Mouse (Mus musculus) midbrain, embryonic 14.5 days (tissue): Measurements from ENCODE around the gene Abca12. TPM values are rescaled to one million over a fixed set of nuclear protein-coding genes. Genes with fewer than 3 reads are reported as not detected.
A peak's percentile ranks its signal among the peaks of the same experiment; 100 is the strongest.

Source experiments
- ATAC-seq: fragments of 200-750 bp; cut with Nextera tagmentation; 2 replicates; pipeline ENCODE4 v1.8.0; 2017; ENCODE audit warnings: moderate number of reproducible peaks, moderate library complexity; ENCODE audit not compliant: low FRiP score, low TSS enrichment
- DNase-seq: peaks from one replicate; pipeline ENCODE4 v3.0.0-alpha.2; 2015
- H3K27ac ChIP-seq: fragments of 300-500 bp; sonication (generic); replicated peaks from 2 replicates; pipeline ENCODE4 v1.5.1; 2014; ENCODE audit warnings: mild to moderate bottlenecking, low read depth, low read length, moderate library complexity
- H3K27me3 ChIP-seq: fragments of 300-500 bp; sonication (generic); 2 replicates; pipeline ENCODE4 v1.6.1; 2014; ENCODE audit warnings: low read length, control low read depth, mixed read lengths; ENCODE audit not compliant: control insufficient read depth, insufficient read depth
- H3K36me3 ChIP-seq: fragments of 300-500 bp; sonication (generic); 2 replicates; pipeline ENCODE4 v1.6.1; 2014; ENCODE audit warnings: low read length, control low read depth; ENCODE audit not compliant: control insufficient read depth, insufficient read depth
- H3K4me1 ChIP-seq: fragments of 300-500 bp; sonication (generic); 2 replicates; pipeline ENCODE4 v1.6.1; 2014; ENCODE audit warnings: mild to moderate bottlenecking, antibody characterized with exemption, low read length, control low read depth; ENCODE audit not compliant: control insufficient read depth, insufficient read depth
- H3K4me2 ChIP-seq: fragments of 300-500 bp; sonication (generic); 2 replicates; pipeline ENCODE4 v1.6.1; 2014; ENCODE audit warnings: mild to moderate bottlenecking, low read length, moderate library complexity
- H3K4me3 ChIP-seq: fragments of 300-500 bp; sonication (generic); replicated peaks from 2 replicates; pipeline ENCODE4 v1.5.1; 2014; ENCODE audit warnings: low read depth, low read length
- H3K9ac ChIP-seq: fragments of 300-500 bp; sonication (generic); replicated peaks from 2 replicates; pipeline ENCODE4 v1.6.1; 2014; ENCODE audit warnings: mild to moderate bottlenecking, low read length, moderate library complexity
- H3K9me3 ChIP-seq: fragments of 300-500 bp; sonication (generic); 2 replicates; pipeline ENCODE4 v1.6.1; 2016; ENCODE audit warnings: low read length, control low read depth, mixed read lengths; ENCODE audit not compliant: control insufficient read depth
- WGBS: fragments of 180-500 bp; shearing (Covaris S2); extraction: QIAGEN DNeasy Blood & Tissue Kit; methylation state at CpG from one replicate; pipeline ENCODE4 v1.1.7; 2014; 5-methylcytosine and 5-hydroxymethylcytosine counted together
- polyA plus RNA-seq: library from polyadenylated mRNA; unstranded; fragments of >200 nt; fragmentation: Nextera tagmentation; extraction: Ambion mirVana; gene quantifications from 2 replicates; pipeline ENCODE4 v1.2.1, GENCODE M21; 2014

The Abca12 gene
- polyA plus RNA-seq, 1 experiment from 2014 or later, result not detected

DNA sequence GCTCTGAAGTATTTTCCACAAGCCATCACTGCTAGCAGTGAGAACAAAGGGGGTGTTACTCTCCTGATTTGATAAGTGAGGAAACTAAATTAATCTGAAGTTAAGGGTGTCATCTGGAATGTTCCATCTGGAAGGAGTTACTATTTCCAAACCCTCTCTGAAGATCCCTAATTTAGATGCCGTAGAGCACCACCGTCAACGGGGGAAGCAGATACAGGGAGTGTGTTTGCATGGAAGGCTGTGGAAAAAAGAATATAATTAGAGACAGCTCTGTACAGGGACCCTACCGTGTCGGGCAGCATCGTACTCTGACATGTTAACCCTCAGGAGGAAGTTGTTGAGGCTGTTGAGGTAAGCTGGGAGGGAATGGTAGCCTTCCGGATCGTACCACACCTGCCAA, 142.6 kb downstream of the Abca12 start:
- Histone ChIP-seq H3K27ac (no peak overlapping the region), H3K9me3 (no peaks in the 10 kb centered on the region), H3K9ac (no peak overlapping the region), H3K4me1 (no peaks in the 10 kb centered on the region), H3K4me2 (no peak overlapping the region), H3K27me3 (no peaks in the 10 kb centered on the region), H3K36me3 (no peaks in the 10 kb centered on the region), H3K4me3 (no peak overlapping the region)
- DNase-seq, result no peak
- 69% methylated on average over 8 of the region's 8 CpGs for WGBS
- ATAC-seq, result no peak

DNA sequence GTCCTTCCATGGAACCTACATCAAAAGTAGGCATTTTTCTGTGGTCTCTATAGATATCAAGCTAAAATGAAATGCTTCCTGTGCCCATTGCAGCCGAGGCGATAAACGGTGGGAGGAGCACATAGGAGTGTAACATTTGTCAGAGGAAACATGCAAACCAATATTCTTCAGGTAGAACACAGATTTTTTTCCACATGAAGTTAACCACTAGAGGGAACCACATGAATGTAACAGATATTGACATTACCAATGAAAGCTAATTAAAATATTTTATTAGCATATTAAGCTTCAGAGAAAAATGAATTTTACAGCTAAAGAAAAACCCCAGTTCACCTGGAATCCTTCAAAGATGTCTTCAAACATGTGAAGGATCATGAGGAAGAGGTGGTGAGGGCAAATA, 144.6 kb downstream of the Abca12 start:
- peak; percentile 47 for DNase-seq
- no peaks in the 10 kb centered on the region for H3K27me3 ChIP-seq
- 94% methylated on average over 3 of the region's 3 CpGs for WGBS
- no peak overlapping the region for H3K9ac ChIP-seq
- no peaks in the 10 kb centered on the region for H3K36me3 ChIP-seq
- no peaks in the 10 kb centered on the region for H3K9me3 ChIP-seq
- H3K4me2 ChIP-seq, result no peak overlapping the region
- H3K4me3 ChIP-seq, result no peak overlapping the region
- no peak overlapping the region for H3K27ac ChIP-seq
- no peak for ATAC-seq
- H3K4me1 ChIP-seq, result no peaks in the 10 kb centered on the region

DNA sequence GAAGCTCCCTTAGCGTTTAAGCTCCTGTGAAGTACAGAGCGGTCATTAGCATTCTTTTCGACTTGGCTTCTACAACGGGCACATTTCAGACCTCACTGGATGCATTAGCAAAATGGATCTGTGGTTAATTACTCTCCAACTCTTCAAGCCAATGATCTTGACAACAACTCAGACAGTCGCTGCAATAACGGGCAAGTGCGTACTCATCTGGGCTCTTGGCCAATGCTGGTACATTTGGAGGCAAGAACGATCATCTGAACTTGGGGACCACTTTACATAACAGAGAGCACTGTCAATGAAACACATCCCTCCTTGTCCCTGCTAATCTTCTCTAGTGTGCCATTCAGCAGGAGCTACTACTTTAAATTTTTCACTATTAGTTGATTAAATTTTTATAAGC, 148.1 kb downstream of the Abca12 start:
- no peaks in the 10 kb centered on the region for H3K27me3 ChIP-seq
- no peak for DNase-seq

DNA sequence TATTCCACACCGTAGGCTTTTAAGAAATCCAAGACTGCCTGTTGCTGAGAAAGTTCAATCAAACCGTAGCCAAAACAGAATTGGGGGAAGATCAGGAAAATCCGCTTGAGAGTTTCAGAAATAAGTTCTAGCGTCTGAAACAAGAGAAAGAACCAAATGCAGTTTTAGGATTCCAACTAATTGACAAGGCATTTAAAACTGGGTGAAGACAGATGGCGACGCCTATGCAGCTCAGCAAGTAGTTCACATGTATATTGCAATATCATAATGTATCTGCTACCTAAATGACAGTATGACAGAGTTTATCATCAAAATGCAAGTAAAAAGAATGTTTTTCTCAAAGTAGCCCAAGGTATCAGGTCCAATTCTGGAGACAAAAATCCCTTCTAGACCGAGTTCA, 151.2 kb downstream of the Abca12 start:
- Histone ChIP-seq H3K27me3 (no peaks in the 10 kb centered on the region), H3K27ac (no peak overlapping the region), H3K9ac (no peak overlapping the region), H3K4me3 (no peak overlapping the region), H3K36me3 (no peaks in the 10 kb centered on the region), H3K9me3 (no peaks in the 10 kb centered on the region), H3K4me1 (no peaks in the 10 kb centered on the region), H3K4me2 (no peak overlapping the region)
- no peak for ATAC-seq
- WGBS, result 94% methylated on average over 7 of the region's 7 CpGs
- DNase-seq, result no peak

More for the DNA sequence above, 148.1 kb downstream of the Abca12 start:
- no peaks in the 10 kb centered on the region for H3K36me3 ChIP-seq
- H3K4me2 ChIP-seq, result no peak overlapping the region
- H3K27ac ChIP-seq, result no peak overlapping the region
- 89% methylated on average over 8 of the region's 8 CpGs for WGBS
- no peaks in the 10 kb centered on the region for H3K9me3 ChIP-seq
- ATAC-seq, result no peak
- H3K4me3 ChIP-seq, result no peak overlapping the region
- no peaks in the 10 kb centered on the region for H3K4me1 ChIP-seq
- no peak overlapping the region for H3K9ac ChIP-seq

DNA sequence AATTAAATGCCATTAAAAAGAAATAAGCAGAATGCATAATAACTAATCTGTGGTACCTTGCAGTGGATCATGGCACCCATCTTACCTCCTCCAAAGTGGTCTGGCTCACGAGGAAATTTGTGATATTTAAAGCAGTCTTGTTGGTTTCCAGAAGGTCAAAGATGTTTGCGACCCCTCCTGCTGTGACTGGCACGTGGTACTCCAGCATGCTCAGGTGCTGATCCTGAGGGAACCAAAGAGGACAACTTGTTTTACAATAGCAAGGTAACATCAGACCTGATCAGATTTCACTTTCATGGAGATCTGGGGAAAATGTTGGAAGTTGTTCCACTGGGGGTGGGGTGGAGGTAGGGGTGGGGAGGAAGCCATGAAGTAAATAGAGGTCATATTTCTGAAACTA, 170.1 kb downstream of the Abca12 start:
- 60% methylated on average over 3 of the region's 3 CpGs for WGBS
- Histone ChIP-seq H3K27ac (no peak overlapping the region), H3K4me3 (no peak overlapping the region), H3K27me3 (no peaks in the 10 kb centered on the region), H3K9me3 (no peaks in the 10 kb centered on the region), H3K9ac (no peak overlapping the region), H3K36me3 (no peaks in the 10 kb centered on the region), H3K4me1 (no peaks in the 10 kb centered on the region), H3K4me2 (no peak overlapping the region)
- ATAC-seq, result no peak
- DNase-seq, result no peak

DNA sequence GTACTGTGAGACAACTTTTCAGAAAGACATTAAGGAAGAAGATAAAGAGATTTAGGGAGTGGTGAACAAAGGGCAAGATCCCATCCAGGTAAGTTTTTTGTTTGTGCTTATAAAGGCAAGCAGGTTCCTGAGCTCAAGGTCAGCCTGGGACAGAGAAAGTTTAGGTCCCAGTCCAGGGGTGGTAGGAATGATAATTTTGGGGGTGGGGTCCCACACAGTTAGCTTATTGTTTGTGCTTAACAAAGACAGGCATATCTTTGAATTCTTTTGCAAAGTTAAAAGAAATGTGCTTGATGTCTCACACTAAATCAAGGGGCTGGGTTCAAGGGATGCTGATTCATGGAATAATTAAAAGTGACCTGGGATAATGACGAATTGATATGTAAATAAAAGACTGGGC, 173.3 kb downstream of the Abca12 start:
- Histone ChIP-seq H3K4me3 (no peak overlapping the region), H3K36me3 (no peaks in the 10 kb centered on the region), H3K4me1 (0 out of 2 replicates have a peak, but pooled peaks cover 4% of the 10 kb centered on the region), H3K9ac (no peak overlapping the region), H3K27me3 (no peaks in the 10 kb centered on the region), H3K27ac (no peak overlapping the region), H3K9me3 (no peaks in the 10 kb centered on the region), H3K4me2 (no peak overlapping the region)
- ATAC-seq, result no peak
- 79% methylated on average over 1 of the region's 1 CpGs for WGBS
- DNase-seq, result no peak

DNA sequence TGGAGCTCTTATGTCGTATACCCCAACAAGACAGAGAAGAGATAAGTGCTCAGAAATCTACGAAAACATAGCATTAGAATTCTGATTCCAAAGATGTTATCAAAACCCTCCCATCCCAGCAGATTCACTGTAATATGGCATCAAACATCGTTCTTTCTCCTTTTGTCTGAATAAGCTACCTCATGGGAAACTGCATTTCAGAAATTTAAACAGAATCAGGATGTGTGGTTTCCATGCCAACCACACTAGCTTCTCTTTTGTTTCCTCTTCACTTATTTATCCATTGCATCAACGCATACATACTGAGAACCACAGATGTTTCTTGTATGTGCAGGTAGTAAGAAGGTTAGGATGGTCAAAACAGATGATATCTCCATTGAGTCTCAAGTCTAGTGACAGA, 175.1 kb downstream of the Abca12 start:
- Histone ChIP-seq H3K36me3 (no peaks in the 10 kb centered on the region), H3K27me3 (no peaks in the 10 kb centered on the region), H3K27ac (no peak overlapping the region), H3K4me2 (no peak overlapping the region), H3K4me3 (no peak overlapping the region), H3K9me3 (no peaks in the 10 kb centered on the region), H3K9ac (no peak overlapping the region), H3K4me1 (0 out of 2 replicates have a peak, but pooled peaks cover 4% of the 10 kb centered on the region)
- peak; percentile 39 for DNase-seq
- ATAC-seq, result no peak
- 71% methylated on average over 4 of the region's 4 CpGs for WGBS

DNA sequence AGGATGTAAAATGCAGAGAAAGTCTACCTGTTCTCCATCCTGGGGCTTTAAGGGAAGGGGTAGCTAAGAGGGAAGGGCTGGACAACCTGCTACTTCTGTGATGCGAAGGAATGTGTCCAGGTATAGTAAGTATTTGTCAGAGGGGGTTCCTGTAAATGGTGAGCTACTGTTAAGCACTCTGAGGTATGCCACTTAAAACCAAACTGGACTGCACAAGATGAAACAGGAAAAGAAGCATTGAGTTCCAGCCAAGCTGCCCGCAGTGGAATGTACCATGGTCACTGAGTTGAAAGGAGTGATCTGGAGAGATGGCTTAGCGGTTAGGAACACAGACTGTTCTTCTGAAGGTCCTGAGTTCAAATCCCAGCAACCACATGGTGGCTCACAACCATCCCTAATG, 179.4 kb downstream of the Abca12 start:
- Histone ChIP-seq H3K27ac (no peak overlapping the region), H3K9me3 (no peaks in the 10 kb centered on the region), H3K4me1 (0 out of 2 replicates have a peak, but pooled peaks cover 4% of the 10 kb centered on the region), H3K36me3 (no peaks in the 10 kb centered on the region), H3K9ac (no peak overlapping the region), H3K4me3 (no peak overlapping the region), H3K4me2 (no peak overlapping the region), H3K27me3 (no peaks in the 10 kb centered on the region)
- ATAC-seq (no peak), DNase-seq (no peak)
- 88% methylated on average over 3 of the region's 3 CpGs for WGBS

DNA sequence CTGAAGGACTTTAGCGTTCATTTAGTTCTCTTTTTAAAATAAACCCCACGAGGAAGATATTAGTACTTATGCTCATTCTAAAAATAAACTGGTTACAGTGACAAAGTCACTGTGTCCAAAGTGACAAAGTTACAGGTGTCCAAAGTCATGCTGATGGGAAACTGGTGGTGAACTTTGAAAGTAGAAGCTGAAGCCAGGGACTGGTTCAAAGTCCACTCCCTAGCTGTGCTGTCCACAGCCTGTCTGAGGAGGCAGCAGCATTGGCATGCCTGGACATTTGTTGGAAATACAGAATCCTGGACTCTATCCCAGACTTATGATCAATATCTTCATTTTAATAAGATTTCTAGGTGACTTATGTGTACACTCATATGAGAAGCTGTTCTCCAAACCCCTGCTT, 183.5 kb downstream of the Abca12 start:
- Histone ChIP-seq H3K36me3 (no peaks in the 10 kb centered on the region), H3K9me3 (no peaks in the 10 kb centered on the region), H3K27ac (no peak overlapping the region), H3K4me3 (no peak overlapping the region), H3K4me1 (no peaks in the 10 kb centered on the region), H3K9ac (no peak overlapping the region), H3K27me3 (no peaks in the 10 kb centered on the region), H3K4me2 (no peak overlapping the region)
- no peak for DNase-seq
- 86% methylated on average over 2 of the region's 2 CpGs for WGBS
- ATAC-seq, result no peak
